Mouse (Mus musculus) adrenal gland, postnatal 14 days (tissue): ENCODE data around the gene Maml2. TPM values are rescaled to one million over a fixed set of nuclear protein-coding genes. Genes with fewer than 3 reads are reported as not detected.

ENCODE experiments used
- DNase-seq: peaks from one replicate; pipeline ENCODE4 v3.0.0; 2021; ENCODE audit warnings: mixed read lengths
- total RNA-seq: library from RNA; stranded (reverse); gene quantifications from 2 replicates; pipeline ENCODE4 v1.2.3, GENCODE M21; 2021

Maml2 gene
- total RNA-seq, 1 experiment from 2014 or later, result 6.1 TPM

- no peak for DNase-seq
These were observed 196.0 kb downstream of the Maml2 start for GRCm38 (mm10) chr9:13493746-13494145.

- DNase-seq, result no peak
These were observed 197.8 kb downstream of the Maml2 start for GRCm38 (mm10) chr9:13495530-13495929.

- no peak for DNase-seq
These were observed 199.3 kb downstream of the Maml2 start for GRCm38 (mm10) chr9:13497016-13497415.

GRCm38 (mm10) chr9:13497690-13498333 is 200.1 kb downstream of the Maml2 start:
- no peak for DNase-seq

- no peak for DNase-seq
These were observed 202.3 kb downstream of the Maml2 start for GRCm38 (mm10) chr9:13500045-13500444.

- DNase-seq, result no peak
These were observed 207.3 kb downstream of the Maml2 start for GRCm38 (mm10) chr9:13505024-13505423.

- DNase-seq, result no peak
These were observed 209.4 kb downstream of the Maml2 start for GRCm38 (mm10) chr9:13506956-13507821.

GRCm38 (mm10) chr9:13507822-13508188 is 210.0 kb downstream of the Maml2 start:
- DNase-seq, result no peak

GRCm38 (mm10) chr9:13509751-13510150 is 212.0 kb downstream of the Maml2 start:
- no peak for DNase-seq

- peak; percentile 26 for DNase-seq
These were observed 213.0 kb downstream of the Maml2 start for GRCm38 (mm10) chr9:13510621-13511369.

- DNase-seq, result no peak
These were observed 215.4 kb downstream of the Maml2 start for GRCm38 (mm10) chr9:13513135-13513534.

GRCm38 (mm10) chr9:13514435-13514834 is 216.7 kb downstream of the Maml2 start:
- DNase-seq, result no peak

- DNase-seq, result no peak
These were observed 218.2 kb downstream of the Maml2 start for GRCm38 (mm10) chr9:13515976-13516375.

- DNase-seq, result no peak
These were observed 220.3 kb downstream of the Maml2 start for GRCm38 (mm10) chr9:13518031-13518430.

- DNase-seq, result no peak
These were observed 220.7 kb downstream of the Maml2 start for GRCm38 (mm10) chr9:13518441-13518971.

GRCm38 (mm10) chr9:13522061-13522820 is 224.5 kb downstream of the Maml2 start:
- no peak for DNase-seq

- DNase-seq, result no peak
These were observed 225.3 kb downstream of the Maml2 start for GRCm38 (mm10) chr9:13523046-13523445.

- DNase-seq, result no peak
These were observed 227.3 kb downstream of the Maml2 start for GRCm38 (mm10) chr9:13525075-13525474.

GRCm38 (mm10) chr9:13525561-13526255 is 228.0 kb downstream of the Maml2 start:
- no peak for DNase-seq

GRCm38 (mm10) chr9:13530575-13530974 is 232.8 kb downstream of the Maml2 start:
- DNase-seq, result no peak

GRCm38 (mm10) chr9:13533076-13533707 is 235.4 kb downstream of the Maml2 start:
- peak; percentile 48 for DNase-seq
